Mouse (Mus musculus) retina, adult 2 months (tissue): ENCODE data around the gene Foxg1.

Experiments
- DNase-seq: peaks from one replicate; pipeline ENCODE4 v3.0.0-alpha.2; 2012; ENCODE audit warnings: low read depth, low spot score

Gene Foxg1

DNA sequence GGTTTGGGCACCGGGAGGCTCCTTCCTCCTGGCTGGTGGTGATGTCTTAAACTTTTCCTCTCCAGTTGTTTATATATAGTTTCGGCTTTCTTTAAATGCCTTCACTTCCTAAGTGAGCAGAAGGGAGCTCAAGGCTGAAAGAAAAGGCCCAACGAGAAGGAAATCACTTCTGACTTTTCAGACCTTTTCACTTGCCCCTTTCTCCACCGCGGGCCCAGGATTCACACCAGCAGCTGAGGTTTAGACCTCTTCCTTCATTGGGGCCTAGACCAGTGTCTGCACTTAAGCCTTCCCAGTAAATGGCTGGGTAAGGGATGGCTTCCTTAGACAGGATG is 19.3 kb downstream of the Foxg1 start:
- DNase-seq: no peak

DNA sequence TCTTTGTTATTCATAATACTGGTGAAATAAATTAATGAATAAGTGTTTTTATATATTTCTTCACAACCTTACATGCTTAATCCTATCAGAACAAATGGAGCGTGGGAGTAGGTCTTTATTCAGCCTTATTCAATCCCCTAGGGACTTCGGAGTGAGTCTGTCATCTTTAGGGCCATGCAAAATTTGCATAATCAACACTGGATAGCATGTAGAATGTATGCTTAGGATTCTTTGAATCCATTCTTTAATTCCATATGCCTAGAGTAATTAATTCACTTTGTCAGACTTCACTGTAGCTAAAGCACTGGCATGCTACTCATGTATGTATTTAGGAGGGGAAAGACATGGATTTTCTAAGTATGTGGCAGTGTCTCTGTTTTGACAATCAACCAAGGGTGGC is 27.4 kb downstream of the Foxg1 start:
- DNase-seq: no peak

DNA sequence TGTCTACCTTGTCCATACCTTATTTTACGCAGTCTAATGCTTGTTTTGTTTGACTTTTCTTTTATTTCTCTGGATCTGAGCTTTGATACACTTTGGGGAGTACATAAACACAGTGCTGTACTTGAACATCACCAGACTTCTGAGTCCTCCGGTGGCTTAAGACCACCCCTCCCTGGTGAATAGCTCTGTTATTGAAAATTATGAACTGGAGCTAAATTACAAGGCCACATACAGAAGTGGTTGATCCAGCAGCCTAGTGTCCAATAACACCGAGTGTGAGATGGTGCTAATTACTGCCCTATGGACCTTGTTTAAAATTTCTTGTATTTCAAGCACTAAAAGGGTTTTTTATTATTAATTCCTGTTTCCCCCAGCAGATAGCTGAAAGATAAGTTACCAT is 35.5 kb downstream of the Foxg1 start:
- DNase-seq: no peak
